Mouse (Mus musculus) heart, adult 2 months (tissue): Measurements from ENCODE around the gene Btg4.

ENCODE experiments used
- CTCF ChIP-seq: fragments of 200-600 bp; IDR thresholded peaks from 2 replicates; pipeline ENCODE4 v1.8.1; 2022; ENCODE audit warnings: antibody characterized with exemption, mild to moderate bottlenecking, moderate library complexity
- POLR2A ChIP-seq: fragments of 200-500 bp; IDR thresholded peaks from 2 replicates; pipeline ENCODE4 v1.6.1; 2011; ENCODE audit warnings: mild to moderate bottlenecking, low read depth, low read length, control low read depth; ENCODE audit not compliant: insufficient read depth

GRCm38 (mm10) chr9:51096306-51096705 is 35.6 kb downstream of the Btg4 start:
- no peak for TF ChIP-seq CTCF
- no peak for TF ChIP-seq POLR2A
